Mouse (Mus musculus): ENCODE results near the gene Gja4.

Gja4 gene

GRCm38 (mm10) chr4:127324759-127325158 is 10.9 kb upstream of the Gja4 start:
- DNase-seq (ENCODE audit: low read depth, low spot score): peak; percentile 83

GRCm38 (mm10) chr4:127324296-127324695 is 10.5 kb upstream of the Gja4 start:
- DNase-seq (ENCODE audit: low read depth, low spot score): no peak

- no peak for DNase-seq (ENCODE audit: low read depth, low spot score)
Measured at GRCm38 (mm10) chr4:127323651-127324050, 9.8 kb upstream of the Gja4 start.

- DNase-seq (ENCODE audit: low read depth, low spot score): peak; percentile 76
Measured at GRCm38 (mm10) chr4:127319613-127320012, 5.8 kb upstream of the Gja4 start.

- no peak for DNase-seq (ENCODE audit: low read depth, low spot score)
Measured at GRCm38 (mm10) chr4:127317143-127317542, 3.3 kb upstream of the Gja4 start.

- DNase-seq (ENCODE audit: low read depth, low spot score): no peak
Measured at GRCm38 (mm10) chr4:127315753-127316152, 1.9 kb upstream of the Gja4 start.

GRCm38 (mm10) chr4:127314585-127314984 is 746 bp upstream of the Gja4 start:
- no peak for DNase-seq (ENCODE audit: low read depth, low spot score)

- no peak for DNase-seq (ENCODE audit: low read depth, low spot score)
Measured at GRCm38 (mm10) chr4:127312349-127312748, 1.5 kb downstream of the Gja4 start.

GRCm38 (mm10) chr4:127311561-127311960 is 2.3 kb downstream of the Gja4 start:
- DNase-seq (ENCODE audit: low read depth, low spot score): no peak

GRCm38 (mm10) chr4:127306915-127307314 is 6.9 kb downstream of the Gja4 start:
- no peak for DNase-seq (ENCODE audit: low read depth, low spot score)

GRCm38 (mm10) chr4:127303796-127304195 is 10.0 kb downstream of the Gja4 start:
- DNase-seq (ENCODE audit: low read depth, low spot score): no peak

GRCm38 (mm10) chr4:127300503-127300902 is 13.3 kb downstream of the Gja4 start:
- no peak for DNase-seq (ENCODE audit: low read depth, low spot score)

GRCm38 (mm10) chr4:127292631-127293030 is 21.2 kb downstream of the Gja4 start:
- no peak for DNase-seq (ENCODE audit: low read depth, low spot score)

- DNase-seq (ENCODE audit: low read depth, low spot score): no peak
Measured at GRCm38 (mm10) chr4:127289039-127289548, 24.7 kb downstream of the Gja4 start.

GRCm38 (mm10) chr4:127286907-127287306 is 26.9 kb downstream of the Gja4 start:
- DNase-seq (ENCODE audit: low read depth, low spot score): no peak

- no peak for DNase-seq (ENCODE audit: low read depth, low spot score)
Measured at GRCm38 (mm10) chr4:127279241-127279640, 34.6 kb downstream of the Gja4 start.

GRCm38 (mm10) chr4:127278451-127279001 is 35.3 kb downstream of the Gja4 start:
- DNase-seq (ENCODE audit: low read depth, low spot score): no peak

- DNase-seq (ENCODE audit: low read depth, low spot score): no peak
Measured at GRCm38 (mm10) chr4:127264183-127264554, 49.7 kb downstream of the Gja4 start.

GRCm38 (mm10) chr4:127263438-127264182 is 50.2 kb downstream of the Gja4 start:
- no peak for DNase-seq (ENCODE audit: low read depth, low spot score)

- no peak for DNase-seq (ENCODE audit: low read depth, low spot score)
Measured at GRCm38 (mm10) chr4:127261601-127262000, 52.2 kb downstream of the Gja4 start.
